ENCODE assay signal across 9 mouse cellular contexts in the genomic region with DNA sequence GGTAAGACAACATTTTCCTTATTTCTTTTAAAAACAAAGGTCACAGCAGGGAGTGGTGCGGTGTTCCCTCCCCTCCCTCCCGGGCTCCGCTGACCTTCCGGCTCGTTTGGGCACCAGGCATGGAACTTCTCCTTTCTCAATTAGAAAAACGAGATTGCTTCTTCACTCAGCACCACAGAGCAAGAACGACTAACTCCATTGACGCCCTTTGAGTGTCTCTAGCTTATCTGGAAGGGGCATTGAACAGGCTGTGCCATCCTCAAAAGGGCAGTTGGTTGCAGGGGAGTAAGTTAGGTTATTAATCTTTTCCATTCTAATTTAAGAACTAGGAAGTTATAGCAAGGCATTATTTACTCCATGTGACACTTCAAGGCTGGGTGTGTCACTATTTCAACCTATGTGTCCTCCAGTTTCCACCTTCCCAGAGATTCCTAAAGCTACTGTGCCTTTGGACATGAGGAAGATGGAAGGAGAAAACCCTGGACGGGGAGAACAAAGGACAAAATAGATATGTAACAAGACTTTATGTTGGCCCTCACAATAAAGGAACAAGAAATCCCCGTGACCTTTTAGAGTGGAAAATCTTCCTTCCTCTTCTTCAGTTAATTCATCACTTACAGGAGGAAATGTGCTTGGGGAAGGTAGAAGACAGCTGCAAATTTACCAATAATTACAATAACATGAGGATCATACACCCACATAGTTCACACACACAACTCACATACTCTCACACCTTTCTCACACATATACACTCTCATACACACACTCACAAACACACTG. TPM values are rescaled to one million over a fixed set of nuclear protein-coding genes. Genes with fewer than 3 reads are reported as not detected.
DNase-seq lines count a peak whose midpoint lies in the region; ATAC-seq and TF ChIP-seq lines count a peak whose summit lies in the region.
"Had no signal": no experiment of that assay in that cellular context is flagged by ENCODE, and none has a peak within 500 bp of the region (broad histone marks: within the 10 kb centered on the region; RNA-seq: fewer than 3 reads in every experiment).

No protein-coding gene starts in this region.

- WGBS in embryonic facial prominence, embryonic 14.5 days = 49% methylated on average over 10 of the region's 10 CpGs

- peak overlapping the region; percentile 39; the same call in 1 of the 2 replicates for H3K27ac ChIP-seq in layer of hippocampus, adult 2 months
- H3K27ac ChIP-seq in embryonic facial prominence, embryonic 14.5 days (replicated peaks; ENCODE audit: low read depth, low read length) = 0 out of 2 replicates have a peak overlapping the region, but pooled peaks have one; percentile 46

- no peak overlapping the region for H3K4me3 ChIP-seq in layer of hippocampus, adult 2 months
- H3K4me3 ChIP-seq in embryonic facial prominence, embryonic 14.5 days (ENCODE audit: low read depth, low read length) = no peak overlapping the region

- no peaks in the 10 kb centered on the region for H3K9me3 ChIP-seq in embryonic facial prominence, embryonic 14.5 days (ENCODE audit: control insufficient read depth, low read length)

- DNase-seq in cerebellum, adult 11-12 months = peak; percentile 4
- no peak for DNase-seq in layer of hippocampus, adult 2 months (ENCODE audit: low spot score in 2 of 2)
- no peak for DNase-seq in layer of hippocampus, adult 9-11 months
- no peak for DNase-seq in embryonic facial prominence, embryonic 14.5 days (ENCODE audit: low spot score)
- no peak for DNase-seq in urinary bladder, postnatal 4 days (ENCODE audit: low spot score in 2 of 2)
- DNase-seq in frontal cortex, postnatal 10 days (ENCODE audit: low spot score in 2 of 2) = no peak
- DNase-seq: cerebellum, adult 9-11 months had no signal

- no peaks in the 10 kb centered on the region for H3K27me3 ChIP-seq in embryonic facial prominence, embryonic 14.5 days (replicated peaks; ENCODE audit: control insufficient read depth, insufficient read depth, low read length)

- H3K4me1 ChIP-seq in embryonic facial prominence, embryonic 14.5 days (ENCODE audit: control insufficient read depth, insufficient read depth, low read length) = peaks cover 55% of the 10 kb centered on the region

- H3K36me3 ChIP-seq in embryonic facial prominence, embryonic 14.5 days (ENCODE audit: control insufficient read depth, insufficient read depth, low read length) = peaks cover 26% of the 10 kb centered on the region

- no peak overlapping the region for H3K4me2 ChIP-seq in embryonic facial prominence, embryonic 14.5 days (ENCODE audit: low read depth, low read length)

- H3K9ac ChIP-seq in embryonic facial prominence, embryonic 14.5 days (ENCODE audit: low read depth, low read length) = no peak overlapping the region

- ATAC-seq in cerebellum, adult (ENCODE audit: insufficient number of reproducible peaks, low FRiP score, low TSS enrichment) = no peak
- ATAC-seq in embryonic facial prominence, embryonic 14.5 days (ENCODE audit: low read depth) = no peak
- ATAC-seq in megakaryocyte, adult 5-6 weeks (ENCODE audit: poor library complexity, severe bottlenecking) = peak; percentile 63

- TF ChIP-seq CTCF in layer of hippocampus, adult 2 months (conservative IDR thresholded peaks at IDR 0.05) = no peak

RNA-seq across cellular contexts. Expression of gene Atp1a1, which starts 7.0 kb away (rescaled TPM):
- 100 to 1,000 TPM; 476 to 506 TPM for total RNA-seq in layer of hippocampus, adult 2 months (2021)
- 153 and 162 TPM in 2 replicates for polyA plus RNA-seq in embryonic facial prominence, embryonic 14.5 days (2014; fragmentation: Nextera tagmentation; extraction: Ambion mirVana)
- 67.9 and 69.6 TPM in 2 replicates for total RNA-seq in megakaryocyte, adult 5-6 weeks (2015)
- 120 and 132 TPM in 2 replicates for total RNA-seq in megakaryocyte, adult 5-6 weeks (2017)
